Mouse (Mus musculus): ENCODE measurements around the gene Fancd2os.

The Fancd2os gene

DNA sequence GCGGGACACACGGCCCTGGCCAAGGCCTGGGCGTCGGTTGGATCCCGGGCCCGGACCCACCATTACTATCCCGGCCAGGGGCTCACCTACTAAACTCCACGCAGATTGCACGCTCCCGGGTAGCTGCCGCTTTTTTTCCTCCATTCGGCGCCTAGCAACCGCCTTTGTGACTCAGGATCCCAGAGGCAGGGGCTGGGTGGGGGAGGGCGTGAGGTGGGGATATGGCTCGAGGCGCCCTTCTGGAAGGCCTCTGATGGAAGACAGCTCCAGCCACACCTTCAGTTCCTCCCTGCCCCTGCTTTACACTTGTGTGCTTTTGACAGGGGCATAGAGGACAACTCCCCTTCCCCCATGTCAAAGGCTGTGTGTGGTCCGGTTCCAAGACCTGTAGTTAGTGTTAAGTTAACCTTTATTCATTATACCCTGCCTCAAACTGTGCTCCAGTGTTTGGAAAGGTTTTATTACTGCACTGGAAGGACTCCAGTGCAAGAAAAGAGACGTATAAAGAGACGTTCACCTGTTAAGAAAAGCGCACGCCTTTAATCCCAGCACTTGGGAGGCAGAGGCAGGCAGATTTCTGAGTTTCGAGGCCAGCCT is at the start of gene Fancd2os:
Fancd2os (minus strand) TSS at position 173 of the 597 bp plus-strand sequence.
- no peak for DNase-seq (ENCODE audit: low spot score in 2 of 2)

DNA sequence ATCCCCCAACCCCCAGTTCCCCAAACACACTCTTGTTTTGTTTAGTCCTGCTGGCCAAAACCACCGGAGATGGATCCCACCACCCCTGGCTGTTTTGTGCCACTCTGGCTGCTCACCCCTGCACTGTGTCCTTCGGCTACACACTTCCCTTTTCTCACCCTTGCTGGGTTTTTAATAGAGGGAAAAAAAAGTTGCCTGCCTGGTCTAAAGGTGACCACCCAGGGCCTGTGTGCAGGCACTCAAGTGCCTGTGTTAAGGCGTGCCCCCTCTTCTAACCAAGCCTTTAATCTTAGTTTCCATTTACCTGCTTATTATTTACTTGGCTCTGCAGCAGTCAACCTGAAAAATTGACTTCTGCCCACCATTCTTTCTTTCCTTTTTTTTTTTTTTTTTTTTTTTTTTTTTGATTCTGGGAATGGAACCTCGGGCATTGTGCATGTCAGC is 49.7 kb upstream of the Fancd2os start:
- DNase-seq (ENCODE audit: low spot score in 2 of 2), result no peak

DNA sequence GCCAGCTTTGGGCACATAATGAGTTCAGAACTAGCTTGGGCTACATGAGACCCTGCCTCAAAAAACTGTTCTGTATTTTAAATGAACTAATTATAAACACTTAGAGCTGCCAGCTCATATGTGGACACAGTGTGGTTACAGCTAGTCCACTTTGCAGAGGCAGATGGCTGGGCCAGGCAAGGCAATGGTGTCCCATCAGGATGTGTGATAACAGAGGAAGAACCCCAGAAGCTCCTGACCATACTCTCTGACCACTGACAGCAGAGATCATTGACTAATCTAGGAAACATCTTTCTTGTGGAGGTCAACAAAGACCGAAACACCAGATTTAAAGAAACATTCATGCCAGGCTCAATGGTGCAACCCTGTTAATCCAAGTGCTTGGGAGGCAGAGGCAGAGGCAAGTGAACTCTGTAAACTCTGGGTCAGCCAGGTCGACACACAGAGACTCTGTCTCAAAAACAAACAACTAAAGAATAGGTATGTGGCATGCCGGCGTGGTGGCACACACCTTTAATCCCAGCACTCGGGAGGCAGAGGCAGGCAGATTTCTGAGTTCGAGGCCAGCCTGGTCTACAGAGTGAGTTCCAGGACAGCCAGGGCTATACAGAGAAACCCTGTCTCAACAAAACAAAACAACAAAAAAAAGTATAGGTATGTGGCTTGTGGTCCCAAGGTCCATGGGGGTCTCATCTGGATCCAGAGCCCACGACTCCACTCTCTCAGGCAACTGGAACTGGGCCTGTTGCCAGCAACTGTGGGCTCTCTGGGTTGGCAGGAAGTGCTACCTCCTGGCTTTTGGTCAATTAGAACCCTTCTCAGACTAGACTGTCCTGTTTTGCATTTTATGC is 49.1 kb upstream of the Fancd2os start:
- no peak for DNase-seq (ENCODE audit: low spot score in 2 of 2)

DNA sequence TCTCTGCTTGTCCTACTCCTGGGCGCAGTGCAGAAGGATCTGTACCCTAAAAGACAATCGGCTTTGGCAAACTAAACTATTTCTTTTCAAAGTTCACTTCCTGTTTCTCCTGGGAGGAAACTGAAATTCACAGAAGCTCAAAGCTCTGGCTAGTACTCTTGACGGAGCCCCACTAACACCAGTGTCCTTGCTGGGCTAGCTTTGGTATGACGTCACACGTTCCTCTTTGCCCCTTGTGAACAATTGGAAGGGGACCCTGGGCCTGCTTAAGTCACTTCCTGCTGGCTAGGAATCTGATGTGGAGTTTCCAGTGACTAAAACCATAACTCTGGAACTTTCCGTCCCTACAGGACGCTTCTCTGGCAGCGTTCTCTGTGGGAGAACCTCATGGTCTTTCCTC is 44.3 kb upstream of the Fancd2os start:
- DNase-seq (ENCODE audit: low spot score in 2 of 2), result no peak

DNA sequence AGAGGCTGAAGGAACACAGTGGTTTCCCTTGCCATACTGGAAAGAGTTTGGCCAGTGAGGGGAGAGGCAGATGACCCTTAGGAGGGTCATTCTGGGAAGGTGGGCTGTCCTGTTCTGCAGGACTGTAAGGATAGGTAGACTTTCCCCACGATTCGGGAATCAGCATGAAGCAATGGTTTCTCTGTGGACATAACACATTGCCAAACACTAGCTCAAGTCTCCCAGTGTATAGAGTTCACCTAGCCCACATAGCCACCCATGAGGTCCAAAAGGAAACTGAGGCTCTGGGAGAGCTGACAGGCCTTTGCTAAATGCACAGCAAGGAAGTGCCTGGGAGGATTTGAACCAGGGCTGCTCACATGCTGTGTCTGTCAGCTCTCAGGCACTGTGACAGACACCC is 43.5 kb upstream of the Fancd2os start:
- DNase-seq (ENCODE audit: low spot score in 2 of 2), result no peak

DNA sequence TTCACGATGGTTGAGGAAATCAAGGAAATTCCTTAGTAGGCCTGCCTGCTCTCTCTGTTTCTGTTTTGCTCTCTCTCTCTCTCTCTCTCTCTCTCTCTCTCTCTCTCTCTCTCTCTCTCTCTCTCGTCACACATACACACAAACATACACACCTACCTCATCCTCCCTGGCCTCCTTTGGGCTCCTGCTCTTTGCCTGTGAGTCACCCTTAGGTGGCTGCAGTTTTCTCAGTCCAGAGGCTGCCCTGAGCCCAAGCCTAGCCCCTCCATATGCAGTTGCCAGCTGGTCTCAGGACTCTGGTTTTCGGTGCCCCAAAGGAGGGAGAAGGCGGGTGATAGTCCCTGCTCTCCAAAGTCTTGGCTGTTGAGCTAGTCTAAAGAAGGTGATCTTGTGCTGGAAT is 42.5 kb upstream of the Fancd2os start:
- no peak for DNase-seq (ENCODE audit: low spot score in 2 of 2)

DNA sequence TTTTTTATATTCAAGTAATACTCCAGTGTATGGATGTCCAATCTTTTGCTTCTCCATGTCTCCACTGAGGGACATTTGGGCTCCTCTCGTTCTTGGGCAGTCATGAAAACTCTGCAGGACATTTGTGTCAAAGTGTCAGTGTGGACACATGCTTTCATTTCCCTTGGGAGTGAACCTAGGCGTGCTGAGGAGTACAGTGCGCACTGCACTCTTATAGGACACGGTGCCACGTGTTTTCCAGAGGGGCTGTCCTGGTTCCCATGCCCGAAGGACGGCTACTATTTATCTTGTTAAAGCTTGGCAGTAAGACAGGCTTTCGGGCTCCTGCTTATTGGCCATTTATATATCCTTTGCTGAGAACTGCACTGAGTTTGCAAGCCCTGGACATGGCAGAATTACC is 42.1 kb upstream of the Fancd2os start:
- no peak for DNase-seq (ENCODE audit: low spot score in 2 of 2)

DNA sequence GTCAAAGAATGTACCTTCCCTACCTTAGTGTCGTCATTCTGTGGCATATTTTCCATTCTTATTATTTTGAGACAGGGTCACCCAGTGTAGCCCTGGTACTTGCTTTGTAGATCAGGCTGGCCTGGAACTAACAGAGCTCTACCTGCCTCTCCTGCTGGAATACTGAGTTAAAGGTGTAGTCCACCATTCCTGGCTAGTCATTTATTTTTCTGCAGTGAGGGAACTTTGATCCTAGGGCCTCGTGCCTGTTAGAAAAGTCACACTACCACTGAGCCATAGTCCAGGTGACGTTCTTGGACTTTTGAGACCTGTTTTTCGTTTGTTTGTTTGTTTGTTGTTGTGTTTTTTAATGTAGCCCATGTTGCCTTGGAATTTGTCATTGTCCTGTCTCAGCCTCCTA is 38.7 kb upstream of the Fancd2os start:
- DNase-seq (ENCODE audit: low spot score in 2 of 2), result no peak

DNA sequence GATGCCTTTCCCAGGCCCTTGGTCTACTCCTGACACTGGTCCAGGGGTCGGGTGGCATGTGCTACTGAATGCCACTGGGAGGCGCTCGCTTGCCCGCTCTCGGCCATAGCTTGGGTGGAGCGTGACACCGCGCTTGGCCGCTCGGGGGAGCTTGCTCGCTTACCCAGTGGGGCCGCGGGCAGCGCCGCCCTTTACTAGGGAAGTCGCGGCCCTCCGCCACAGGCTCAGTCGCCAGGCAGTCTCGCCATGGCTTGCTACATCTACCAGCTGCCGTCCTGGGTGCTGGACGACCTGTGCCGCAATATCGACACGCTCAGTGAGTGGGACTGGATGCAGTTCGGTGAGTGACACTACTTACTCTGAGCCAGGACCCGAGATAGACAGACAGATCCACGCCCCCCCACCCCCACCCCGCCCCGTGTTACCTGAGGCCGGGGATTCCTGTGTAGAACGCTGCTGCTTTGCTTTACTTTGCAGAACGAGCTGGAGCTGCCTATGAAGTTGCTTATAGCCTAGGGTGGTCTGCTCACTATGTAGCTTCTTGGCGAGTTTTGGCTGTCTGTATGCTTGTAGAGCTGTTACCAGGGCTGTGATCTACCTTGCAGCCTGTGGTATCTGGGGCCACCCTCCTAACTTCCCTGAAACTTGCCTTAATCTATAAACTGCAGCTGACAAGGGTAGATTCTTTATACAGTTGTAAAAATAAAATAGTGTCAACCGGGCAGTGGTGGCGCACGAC is 38.0 kb upstream of the Fancd2os start, which contains the start of gene Irak2:
Irak2 (plus strand) TSS at position 166 of the 739 bp plus-strand sequence.
- DNase-seq (ENCODE audit: low spot score in 2 of 2), result peak; percentile 93 to 95

DNA sequence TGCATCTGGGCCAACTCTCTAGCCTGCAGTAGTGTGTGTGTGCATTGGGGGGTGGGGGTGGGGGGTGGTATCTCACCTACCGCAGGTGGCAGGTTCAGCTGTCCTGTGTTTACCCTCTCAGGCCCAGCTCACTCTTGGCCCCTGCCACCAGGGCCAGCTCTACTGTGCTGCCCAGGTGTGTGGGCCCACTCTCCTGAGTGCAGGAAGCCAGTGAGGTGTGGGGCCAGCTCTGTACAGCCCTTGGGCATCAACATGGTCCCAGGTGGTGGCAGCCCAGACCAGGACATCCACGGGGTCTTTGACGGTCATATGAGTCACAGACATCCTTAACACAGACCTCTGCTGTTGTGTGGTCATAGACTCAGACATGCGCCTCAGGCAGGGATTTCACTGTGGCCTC is 32.3 kb upstream of the Fancd2os start:
- no peak for DNase-seq (ENCODE audit: low spot score in 2 of 2)

DNA sequence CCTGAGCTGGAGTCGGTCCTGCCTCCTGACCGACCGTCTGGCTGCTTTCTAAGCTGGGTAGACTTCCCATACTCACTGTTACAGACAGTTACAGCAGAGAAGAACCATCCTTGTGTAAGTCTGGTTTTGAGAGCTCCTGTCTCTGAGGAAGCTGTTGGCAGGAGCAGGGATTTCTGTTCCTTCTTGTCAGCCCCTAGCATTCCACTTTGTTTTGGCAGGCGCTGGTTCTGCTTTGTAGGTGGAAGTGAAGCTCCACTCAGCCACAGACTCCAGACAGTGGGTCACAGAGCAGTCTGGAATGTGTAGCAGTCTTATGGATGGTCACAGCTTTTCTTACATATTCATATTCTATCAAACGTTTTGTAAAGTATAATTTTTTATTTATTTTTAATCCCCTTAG is 29.8 kb upstream of the Fancd2os start:
- no peak for DNase-seq (ENCODE audit: low spot score in 2 of 2)

DNA sequence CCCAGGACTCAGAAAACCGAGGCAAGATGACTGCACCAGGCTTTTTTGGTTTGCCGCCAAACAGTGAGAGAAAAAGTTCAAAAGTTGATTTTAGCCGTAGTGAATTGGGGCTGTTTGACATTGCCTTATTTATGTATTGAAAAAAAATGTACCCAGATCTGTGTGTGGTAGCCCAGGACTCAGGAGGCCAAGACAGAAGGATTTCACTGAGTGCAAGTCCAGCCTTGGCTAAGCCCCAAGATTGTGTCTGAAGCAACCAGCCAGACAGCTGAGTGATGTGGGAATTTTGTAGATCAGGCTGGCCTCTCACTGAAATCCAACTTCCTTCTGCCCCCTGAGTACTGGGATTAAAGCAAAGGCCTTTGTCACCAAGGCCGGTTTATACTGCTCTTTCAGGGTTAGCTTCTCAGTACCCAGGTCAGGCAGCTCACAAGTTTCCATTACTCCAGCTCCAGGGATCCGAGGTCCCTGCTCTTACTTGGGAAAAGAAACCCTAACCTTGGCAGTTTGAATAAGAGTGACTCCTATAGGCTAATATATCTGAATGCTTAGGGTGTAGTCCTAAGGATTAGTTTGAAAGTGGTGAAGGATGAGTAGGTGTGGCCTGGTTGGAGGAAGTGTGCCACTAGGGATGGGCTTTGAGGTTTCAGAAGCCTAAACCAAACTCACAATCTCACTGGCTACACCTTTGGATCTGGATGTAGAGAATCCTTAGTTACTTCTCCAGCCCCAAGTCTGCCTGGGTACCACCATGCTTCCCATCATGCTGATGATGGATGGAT is 24.7 kb upstream of the Fancd2os start:
- no peak for DNase-seq (ENCODE audit: low spot score in 2 of 2)

DNA sequence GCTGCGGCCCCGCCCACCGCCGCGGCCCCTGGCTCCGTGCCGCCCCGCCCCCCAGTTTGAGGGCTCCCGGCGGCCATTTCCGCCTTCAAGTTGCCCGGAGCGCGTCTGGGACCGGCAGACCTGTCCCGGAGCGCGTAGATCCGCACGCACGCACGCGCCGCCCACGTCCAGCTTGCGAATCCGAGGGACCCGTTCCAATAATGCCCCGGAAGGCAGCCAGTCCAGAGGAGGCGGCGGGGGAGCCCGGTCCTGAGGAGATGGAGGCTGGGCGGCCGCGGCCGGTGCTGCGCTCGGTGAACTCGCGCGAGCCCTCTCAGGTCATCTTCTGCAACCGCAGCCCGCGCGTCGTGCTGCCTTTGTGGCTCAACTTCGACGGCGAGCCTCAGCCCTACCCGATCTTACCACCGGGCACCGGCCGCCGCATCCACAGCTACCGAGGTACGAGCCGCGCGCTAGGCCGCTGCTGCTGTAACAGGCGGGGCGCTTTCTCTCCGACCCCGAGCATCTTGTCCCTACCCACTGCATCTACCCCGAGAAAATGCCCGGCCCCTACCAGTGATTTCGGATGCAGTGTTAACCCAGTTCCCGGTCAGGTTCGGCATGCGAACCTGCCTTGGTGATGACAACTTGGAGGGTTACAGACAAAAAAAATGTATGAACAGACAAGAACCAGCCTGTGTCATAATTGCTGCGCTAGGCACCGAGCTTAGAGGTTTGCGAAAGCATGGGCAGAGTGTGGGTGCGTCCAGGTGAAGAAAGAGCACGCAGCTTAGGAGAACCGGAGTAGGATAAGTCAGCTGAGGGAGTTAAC is 23.6 kb upstream of the Fancd2os start, which contains the start of gene Vhl:
Vhl (plus strand) TSS at position 19 of the 811 bp plus-strand sequence.
- peak; percentile 83 to 86 for DNase-seq (ENCODE audit: low spot score in 2 of 2)

DNA sequence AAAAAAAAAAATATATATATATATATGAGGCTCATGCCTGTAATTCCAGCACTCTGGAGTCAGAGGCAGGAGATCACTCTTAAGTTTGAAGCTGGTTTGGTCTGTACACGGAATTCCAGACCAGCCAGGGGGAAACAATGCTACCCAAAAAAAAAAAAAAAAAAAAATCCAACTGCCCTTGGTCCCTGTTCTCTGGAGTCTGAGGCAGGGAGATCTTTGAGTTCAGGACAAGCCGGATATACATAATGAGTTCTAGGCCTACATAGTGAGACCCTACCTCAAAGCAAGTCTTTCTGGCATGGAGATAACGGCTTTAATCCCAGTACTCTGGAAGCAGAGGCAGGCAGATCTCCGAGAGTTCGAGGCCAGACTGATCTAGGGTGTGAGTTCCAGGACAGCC is 22.9 kb upstream of the Fancd2os start:
- no peak for DNase-seq (ENCODE audit: low spot score in 2 of 2)

DNA sequence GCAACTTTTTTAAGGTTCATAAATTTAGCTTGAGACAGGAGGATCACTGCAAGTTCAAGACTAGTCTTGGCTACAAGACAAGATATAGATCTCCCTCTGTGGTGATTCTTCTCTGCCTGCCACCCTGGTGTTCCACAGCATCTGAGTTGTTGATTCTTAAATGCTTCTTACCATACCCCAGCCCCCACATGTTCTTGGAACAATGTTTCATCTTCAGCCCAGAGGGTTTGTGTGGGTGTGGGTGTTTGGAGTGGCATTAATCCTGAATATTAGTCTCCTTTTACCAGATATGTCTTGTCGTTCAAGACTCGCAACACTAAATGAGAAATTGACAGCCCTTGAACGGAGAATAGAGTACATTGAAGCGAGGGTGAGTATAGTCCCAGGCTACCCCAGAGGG is 15.0 kb upstream of the Fancd2os start:
- DNase-seq (ENCODE audit: low spot score in 2 of 2), result no peak

DNA sequence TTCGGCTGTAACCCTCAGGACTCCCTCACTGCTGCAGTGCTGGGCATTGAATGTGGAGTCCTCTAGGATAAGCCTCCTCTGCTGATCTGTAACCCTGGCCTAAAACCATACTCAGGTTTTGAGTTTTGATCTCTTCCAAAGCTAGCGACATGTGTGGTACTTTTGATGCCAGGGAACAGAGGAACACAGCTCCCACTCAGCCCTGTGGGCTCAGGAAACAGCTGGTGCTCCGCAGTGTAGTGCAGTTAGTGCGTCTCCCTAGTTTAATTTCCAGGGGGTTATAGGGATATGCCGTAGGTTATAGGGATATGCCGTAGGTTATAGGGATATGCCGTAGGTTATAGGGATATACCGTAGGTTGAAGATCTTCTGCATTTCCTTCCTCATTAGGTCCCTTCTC is 14.5 kb upstream of the Fancd2os start:
- DNase-seq (ENCODE audit: low spot score in 2 of 2), result peak in 1 of 2 experiments; percentile 52

DNA sequence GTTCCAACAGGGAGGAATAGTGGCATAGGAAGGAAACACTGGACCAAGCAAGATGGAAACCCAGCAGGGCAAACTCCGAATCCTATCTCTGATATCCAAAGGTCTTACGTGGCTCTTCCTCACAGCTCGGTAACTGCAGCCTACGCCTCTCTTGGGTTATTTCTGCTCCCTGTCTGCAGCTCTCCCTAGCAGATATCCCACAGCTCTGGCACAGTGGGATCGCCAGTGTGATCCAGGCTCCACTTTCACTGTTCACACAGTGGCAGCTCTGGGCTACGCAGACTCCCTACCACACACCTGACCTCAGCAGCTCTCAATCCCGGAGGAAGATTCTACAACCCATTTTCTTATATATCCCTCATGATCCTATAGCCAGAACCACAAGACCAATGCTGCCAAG is 13.6 kb upstream of the Fancd2os start:
- DNase-seq (ENCODE audit: low spot score in 2 of 2), result peak in 1 of 2 experiments; percentile 45

DNA sequence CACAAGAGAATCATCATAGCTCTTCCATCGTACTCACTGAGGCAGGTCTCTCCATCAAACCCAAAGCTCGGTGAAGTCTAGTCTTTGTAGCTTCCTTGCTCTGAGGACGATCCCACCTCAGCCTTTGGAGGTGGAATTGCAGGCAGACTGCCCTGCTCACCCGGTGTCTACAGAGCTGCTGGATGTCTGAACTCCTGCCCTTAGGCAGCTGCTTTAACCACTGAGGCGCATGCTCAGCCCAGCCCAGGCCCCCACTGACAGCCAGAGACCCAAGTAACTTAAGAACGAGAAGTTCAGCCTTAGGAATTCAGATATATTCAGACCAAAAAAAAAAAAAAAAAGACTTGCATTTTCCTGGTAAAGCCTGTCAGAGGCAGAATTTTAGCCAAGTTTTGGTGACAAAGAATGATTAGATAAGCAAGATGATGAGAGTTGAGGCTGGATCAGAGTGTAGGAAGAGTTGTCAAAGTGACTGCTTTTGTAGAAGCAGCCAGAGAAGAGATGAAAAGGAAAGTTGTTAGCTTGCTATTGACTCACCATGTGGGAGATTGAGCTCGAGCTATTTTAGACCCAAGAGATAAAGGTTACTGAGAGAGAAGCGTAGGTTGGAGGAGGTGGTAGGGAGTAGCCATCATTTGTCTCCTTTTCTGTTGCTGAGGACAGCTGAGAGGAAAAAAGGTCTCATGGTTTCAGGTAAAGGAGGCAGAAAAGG is 11.9 kb upstream of the Fancd2os start:
- DNase-seq (ENCODE audit: low spot score in 2 of 2), result peak in 1 of 2 experiments; percentile 65

DNA sequence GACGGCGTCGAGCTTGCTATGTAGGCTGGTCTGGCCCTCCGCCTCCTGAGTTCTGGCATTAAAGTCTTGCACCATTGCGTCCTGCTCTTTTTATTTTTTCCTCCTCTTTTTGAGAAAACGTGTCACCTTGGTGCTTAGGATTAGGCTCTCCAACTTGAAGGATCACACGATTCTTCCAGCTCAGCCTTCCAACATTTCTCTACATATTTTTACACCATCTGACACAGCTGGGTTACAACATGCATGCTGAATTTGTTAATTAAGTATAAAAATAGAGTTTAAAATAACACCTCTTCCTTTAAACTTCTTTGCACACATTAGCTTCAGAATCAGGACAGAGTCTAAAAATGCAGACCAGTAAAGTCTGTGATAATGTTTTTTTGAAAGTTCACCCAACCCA is 8.8 kb upstream of the Fancd2os start:
- peak in 1 of 2 experiments; percentile 51 for DNase-seq (ENCODE audit: low spot score in 2 of 2)

DNA sequence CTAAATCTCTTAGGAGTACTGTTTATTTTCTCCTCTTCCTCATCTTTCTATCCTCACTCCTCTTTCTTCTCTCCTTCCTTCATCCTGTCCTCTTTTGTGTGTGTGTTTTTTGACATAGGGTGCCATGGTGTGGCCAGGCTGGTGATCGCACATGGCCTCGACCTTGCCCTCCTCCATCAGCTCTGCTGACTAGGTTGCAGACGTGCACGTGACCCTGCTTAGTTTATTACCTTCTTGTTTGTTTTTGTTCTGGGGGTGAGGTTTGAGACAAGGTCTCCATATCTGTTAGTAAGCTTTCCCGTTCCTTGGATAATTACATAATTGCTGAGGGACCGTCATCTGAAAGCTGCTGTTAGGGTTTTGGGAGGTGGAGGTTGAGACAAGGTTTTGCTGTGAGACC is 8.4 kb upstream of the Fancd2os start:
- no peak for DNase-seq (ENCODE audit: low spot score in 2 of 2)

Data from frontal cortex, postnatal 36 days (tissue).